Mouse (Mus musculus) erythroblast, embryonic 14.5 days (primary cell): Measurements from ENCODE around the gene Rnf149. TPM values are rescaled to one million over a fixed set of nuclear protein-coding genes. Genes with fewer than 3 reads are reported as not detected.

Experiments used
- H3K27me3 ChIP-seq: 2 replicates; pipeline ENCODE4 v1.6.1; 2012; ENCODE audit warnings: inconsistent platforms; ENCODE audit not compliant: control insufficient read depth
- H3K36me3 ChIP-seq: 2 replicates; pipeline ENCODE4 v1.6.1; 2012; ENCODE audit warnings: mild to moderate bottlenecking, inconsistent platforms; ENCODE audit not compliant: control insufficient read depth
- H3K4me1 ChIP-seq: 2 replicates; pipeline ENCODE4 v1.6.1; 2012; ENCODE audit warnings: inconsistent platforms; ENCODE audit not compliant: control insufficient read depth
- H3K4me3 ChIP-seq: replicated peaks from 2 replicates; pipeline ENCODE3; 2012; ENCODE audit warnings: moderate library complexity, mild to moderate bottlenecking, inconsistent platforms
- H3K9me3 ChIP-seq: 2 replicates; pipeline ENCODE4 v1.6.1; 2012; ENCODE audit warnings: low read length, inconsistent platforms, mixed read lengths; ENCODE audit not compliant: control insufficient read depth
- GATA1 ChIP-seq: IDR thresholded peaks from 2 replicates; pipeline ENCODE4 v1.6.1; 2012; ENCODE audit warnings: low read length, inconsistent platforms, mixed read lengths
- TAL1 ChIP-seq: IDR thresholded peaks from 3 replicates; pipeline ENCODE4 v1.6.1; 2012; ENCODE audit warnings: low read length, inconsistent platforms, mixed read lengths
- polyA plus RNA-seq: library from polyadenylated mRNA; stranded (reverse); fragments of >175 nt; gene quantifications from 2 replicates; pipeline ENCODE4 v1.2.3, GENCODE M21; 2012

Rnf149 gene
- polyA plus RNA-seq, 1 experiment = 1.2 TPM

- H3K4me1 ChIP-seq = peaks cover 27% of the 10 kb centered on the region
- peak overlapping the region; percentile 79 for H3K4me3 ChIP-seq
- peaks cover 42% of the 10 kb centered on the region for H3K36me3 ChIP-seq
- no peak for TF ChIP-seq TAL1
- TF ChIP-seq GATA1 = no peak
- peaks cover 9% of the 10 kb centered on the region for H3K9me3 ChIP-seq
- no peaks in the 10 kb centered on the region; the same call in 1 of the 2 replicates for H3K27me3 ChIP-seq
Measured at GRCm38 (mm10) chr1:39536701-39537100, 40.5 kb downstream of the Rnf149 start.

DNA sequence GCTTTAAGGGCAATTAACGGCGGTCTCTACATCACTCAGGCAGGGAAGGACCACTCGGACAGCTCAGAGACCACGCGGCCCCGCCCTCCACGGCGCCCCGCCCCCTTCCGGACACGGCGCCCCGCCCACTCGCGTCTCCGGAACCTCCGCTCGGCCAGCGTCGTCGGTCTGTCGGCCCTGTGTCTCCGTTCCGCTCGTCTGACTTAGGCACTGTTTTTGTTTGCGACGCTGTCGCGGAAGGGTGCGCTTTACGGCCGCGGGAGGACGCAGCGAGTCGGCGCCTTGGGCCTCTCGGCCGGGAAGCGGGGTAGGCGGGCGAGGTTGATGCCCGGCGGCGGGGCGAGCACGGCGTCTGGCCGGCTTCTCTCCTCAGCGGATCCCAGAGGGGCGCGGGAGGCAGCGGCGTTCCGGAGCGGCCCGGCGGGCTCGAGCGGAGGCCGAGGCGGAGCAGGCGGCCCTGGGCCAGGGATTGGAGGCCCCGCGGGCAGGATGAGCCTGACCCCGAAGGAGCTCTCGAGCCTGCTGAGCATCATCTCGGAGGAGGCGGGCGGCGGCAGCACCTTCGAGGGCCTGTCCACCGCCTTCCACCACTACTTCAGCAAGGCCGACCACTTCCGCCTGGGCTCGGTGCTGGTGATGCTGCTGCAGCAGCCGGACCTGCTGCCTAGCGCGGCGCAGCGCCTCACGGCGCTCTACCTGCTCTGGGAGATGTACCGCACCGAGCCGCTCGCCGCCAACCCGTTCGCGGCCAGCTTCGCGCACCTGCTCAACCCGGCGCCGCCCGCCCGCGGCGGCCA is 41.5 kb downstream of the Rnf149 start:
- Histone ChIP-seq H3K4me3 (peak overlapping the region; percentile 79), H3K9me3 (peaks cover 8% of the 10 kb centered on the region), H3K27me3 (no peaks in the 10 kb centered on the region; the same call in 1 of the 2 replicates), H3K4me1 (peaks cover 27% of the 10 kb centered on the region), H3K36me3 (peaks cover 34% of the 10 kb centered on the region)
- TF ChIP-seq TAL1 = no peak
- TF ChIP-seq GATA1 = no peak

- H3K27me3 ChIP-seq = no peaks in the 10 kb centered on the region; the same call in 1 of the 2 replicates
- TF ChIP-seq GATA1 = no peak
- TF ChIP-seq TAL1 = no peak
- H3K9me3 ChIP-seq = no peaks in the 10 kb centered on the region; the same call in 1 of the 2 replicates
- peak within 1 kb of the TSS; percentile 79 for H3K4me3 ChIP-seq
- peaks cover 33% of the 10 kb centered on the region for H3K4me1 ChIP-seq
- H3K36me3 ChIP-seq = peaks cover 26% of the 10 kb centered on the region
Measured at GRCm38 (mm10) chr1:39534831-39535230, 42.4 kb downstream of the Rnf149 start, which contains the start of gene Cnot11. Gene Cnot11, plus strand, starts transcription at chr1:39534992.

DNA sequence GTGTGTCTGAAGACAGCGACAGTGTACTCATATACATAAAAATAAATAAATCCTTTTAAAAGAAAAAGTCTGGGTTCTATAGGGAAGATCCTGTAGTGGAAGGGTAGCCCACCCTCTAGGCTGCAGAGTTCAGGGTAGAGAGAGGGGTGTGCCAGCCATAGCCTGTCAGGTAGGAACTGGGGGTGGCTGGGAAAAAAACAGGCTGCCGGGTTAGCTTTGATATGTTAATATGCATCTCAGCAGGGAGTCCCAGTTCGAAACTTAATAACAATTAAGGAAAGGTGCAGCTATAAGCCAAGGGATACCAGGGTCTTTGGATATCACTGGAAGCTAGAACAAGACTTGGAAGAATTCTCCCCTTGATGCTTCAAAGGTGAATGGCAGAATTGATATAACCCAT is 43.3 kb downstream of the Rnf149 start:
- H3K9me3 ChIP-seq = no peaks in the 10 kb centered on the region
- H3K27me3 ChIP-seq = no peaks in the 10 kb centered on the region; the same call in 1 of the 2 replicates
- peaks cover 17% of the 10 kb centered on the region for H3K36me3 ChIP-seq
- TF ChIP-seq TAL1 (no peak), GATA1 (no peak)
- no peak overlapping the region for H3K4me3 ChIP-seq
- H3K4me1 ChIP-seq = peaks cover 33% of the 10 kb centered on the region

DNA sequence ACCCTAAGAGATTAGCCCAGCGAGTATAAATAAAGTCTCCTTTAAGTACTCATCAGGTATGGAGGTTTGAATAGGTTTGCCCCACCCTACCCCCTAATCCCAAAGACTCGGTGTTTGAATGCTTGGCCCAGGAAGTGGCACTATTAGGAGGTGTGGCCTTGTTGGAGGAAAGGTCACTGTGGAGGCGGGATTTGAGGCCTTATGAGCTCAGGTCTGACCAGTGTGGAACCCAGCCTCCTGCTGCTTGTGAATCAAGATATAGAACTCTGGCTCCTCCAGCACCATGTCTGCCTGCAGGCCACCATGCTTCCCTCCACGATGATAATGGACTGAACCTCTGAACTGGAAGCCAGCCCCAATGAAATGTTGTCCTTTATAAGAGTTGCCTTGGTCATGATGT is 46.2 kb downstream of the Rnf149 start:
- no peak for TF ChIP-seq GATA1
- TF ChIP-seq TAL1 = no peak
- Histone ChIP-seq H3K4me1 (peaks cover 22% of the 10 kb centered on the region), H3K9me3 (no peaks in the 10 kb centered on the region), H3K36me3 (no peaks in the 10 kb centered on the region), H3K4me3 (no peak overlapping the region), H3K27me3 (no peaks in the 10 kb centered on the region; the same call in 1 of the 2 replicates)

DNA sequence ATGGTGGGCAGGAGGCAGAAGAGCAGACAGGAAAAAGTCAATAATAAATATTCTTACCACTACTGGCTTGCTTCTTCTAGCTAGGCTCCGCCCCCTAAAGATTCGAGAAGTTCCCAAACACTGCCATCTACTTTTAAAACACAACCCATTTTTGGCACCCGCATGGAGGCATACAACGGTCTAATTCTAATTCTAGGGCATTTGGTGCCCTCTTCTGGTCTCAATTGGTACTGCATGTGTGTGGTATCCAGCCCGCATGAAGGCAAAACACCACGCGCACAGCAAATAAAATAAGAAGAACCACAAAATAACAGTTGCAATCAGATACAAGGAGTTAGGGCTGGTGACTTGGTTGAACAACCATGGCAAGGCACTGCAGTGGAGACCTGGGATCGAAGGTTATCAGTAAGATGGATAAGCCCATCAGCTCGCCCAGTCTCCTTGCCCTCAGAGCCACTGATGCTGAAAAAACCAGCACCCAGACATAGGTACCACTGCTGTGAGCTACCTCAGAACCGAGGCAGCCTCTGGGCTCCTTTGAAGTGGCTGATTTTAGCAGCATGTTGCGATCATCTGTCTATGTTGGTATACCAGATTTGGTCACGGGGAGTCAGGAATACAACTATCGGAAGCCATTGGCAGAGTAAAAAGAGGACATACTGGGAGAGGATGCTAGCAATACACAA is 46.8 kb downstream of the Rnf149 start:
- Histone ChIP-seq H3K4me3 (no peak overlapping the region), H3K4me1 (peaks cover 19% of the 10 kb centered on the region), H3K27me3 (no peaks in the 10 kb centered on the region; the same call in 1 of the 2 replicates), H3K9me3 (no peaks in the 10 kb centered on the region), H3K36me3 (no peaks in the 10 kb centered on the region)
- TF ChIP-seq GATA1 = no peak
- no peak for TF ChIP-seq TAL1

GRCm38 (mm10) chr1:39528319-39528718 is 48.9 kb downstream of the Rnf149 start:
- TF ChIP-seq TAL1 (no peak), GATA1 (no peak)
- H3K27me3 ChIP-seq = no peaks in the 10 kb centered on the region; the same call in 1 of the 2 replicates
- no peaks in the 10 kb centered on the region for H3K9me3 ChIP-seq
- H3K4me1 ChIP-seq = peaks cover 12% of the 10 kb centered on the region
- H3K4me3 ChIP-seq = no peak overlapping the region
- no peaks in the 10 kb centered on the region for H3K36me3 ChIP-seq

- Histone ChIP-seq H3K4me3 (no peak overlapping the region), H3K27me3 (no peaks in the 10 kb centered on the region), H3K9me3 (no peaks in the 10 kb centered on the region), H3K36me3 (no peaks in the 10 kb centered on the region), H3K4me1 (peaks cover 12% of the 10 kb centered on the region)
- TF ChIP-seq GATA1 (no peak), TAL1 (no peak)
Measured at GRCm38 (mm10) chr1:39527432-39527831, 49.8 kb downstream of the Rnf149 start.
